Mouse (Mus musculus) subcutaneous adipose tissue, adult 2 months (tissue): ENCODE data around the gene Slitrk3. TPM values are rescaled to one million over a fixed set of nuclear protein-coding genes. Genes with fewer than 3 reads are reported as not detected.

Source experiments
- polyA plus RNA-seq: library from polyadenylated mRNA; depleted of rRNA; stranded (reverse); fragments of >200 nt; gene quantifications from 2 replicates; pipeline ENCODE4 v1.2.3, GENCODE M21; 2012; ENCODE audit warnings: low replicate concordance; rRNA removed

The Slitrk3 gene
- polyA plus RNA-seq: 0.20 and 6.2 TPM in 2 replicates

GRCm38 (mm10) chr3:73057197-73057811 is at the start of gene Slitrk3:
Slitrk3 (minus strand) TSS chr3:73057803.

Other genes with a start within 250 kb of the Slitrk3 start
- gene Sis, start 89.9 kb downstream of the Slitrk3 start, polyA plus RNA-seq: not detected in 2 replicates